Mouse (Mus musculus): ENCODE data around the gene Lamb1. TPM values are rescaled to one million over a fixed set of nuclear protein-coding genes. Genes with fewer than 3 reads are reported as not detected.

The Lamb1 gene
- 37.2 and 42.5 TPM in 2 replicates for polyA plus RNA-seq (2016; fragmentation: Nextera tagmentation; extraction: Ambion mirVana)

DNA sequence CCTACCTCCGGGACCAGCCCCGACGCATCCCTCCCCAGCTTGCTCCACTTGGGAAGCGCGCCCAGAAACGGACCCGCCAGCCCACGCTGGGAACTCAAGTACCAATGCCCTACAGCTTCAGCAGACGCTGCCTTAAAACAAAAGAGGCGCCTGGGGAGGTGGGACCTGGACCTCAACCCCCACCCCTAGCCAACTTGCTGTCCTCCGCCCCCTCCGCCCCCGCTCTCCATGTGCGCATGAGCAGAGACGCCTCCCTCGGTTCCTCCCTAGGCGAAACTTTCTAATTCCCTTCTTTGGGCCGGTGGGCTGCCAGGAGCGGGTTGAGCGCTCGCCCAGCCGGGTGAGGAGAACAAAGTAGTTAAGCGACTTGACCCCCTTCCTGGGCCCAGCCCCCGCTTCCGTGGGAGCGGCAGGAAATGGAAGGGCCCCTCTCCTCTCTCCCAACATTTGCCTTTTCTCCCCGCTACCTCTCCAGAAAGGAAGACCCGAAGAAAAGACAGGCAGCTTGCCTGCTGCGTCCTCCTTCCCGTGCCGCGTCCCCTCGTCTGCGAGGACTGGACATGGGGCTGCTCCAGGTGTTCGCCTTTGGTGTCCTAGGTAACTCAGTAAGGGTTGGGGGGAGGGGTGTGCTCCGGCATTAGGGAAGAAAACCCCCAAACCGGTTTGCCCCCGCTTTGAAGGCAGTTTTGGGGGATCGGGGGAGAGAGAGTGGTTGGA is at the start of gene Lamb1:
Lamb1 (plus strand) TSS at position 230 of the 717 bp plus-strand sequence.
- H3K27ac ChIP-seq (replicated peaks): peak within 1 kb of the TSS; percentile 88
- WGBS: under 1% methylated on average over 39 of the region's 39 CpGs
- peaks cover 21% of the 10 kb centered on the region for H3K36me3 ChIP-seq (replicated peaks)
- peak; percentile 84 for DNase-seq (ENCODE audit: low spot score)
- peak within 1 kb of the TSS; percentile 77 for H3K4me3 ChIP-seq
- H3K9me3 ChIP-seq: no peaks in the 10 kb centered on the region
- H3K27me3 ChIP-seq (replicated peaks; ENCODE audit: low read depth, poor library complexity, severe bottlenecking): peaks cover 60% of the 10 kb centered on the region
- H3K4me1 ChIP-seq: peaks cover 63% of the 10 kb centered on the region

DNA sequence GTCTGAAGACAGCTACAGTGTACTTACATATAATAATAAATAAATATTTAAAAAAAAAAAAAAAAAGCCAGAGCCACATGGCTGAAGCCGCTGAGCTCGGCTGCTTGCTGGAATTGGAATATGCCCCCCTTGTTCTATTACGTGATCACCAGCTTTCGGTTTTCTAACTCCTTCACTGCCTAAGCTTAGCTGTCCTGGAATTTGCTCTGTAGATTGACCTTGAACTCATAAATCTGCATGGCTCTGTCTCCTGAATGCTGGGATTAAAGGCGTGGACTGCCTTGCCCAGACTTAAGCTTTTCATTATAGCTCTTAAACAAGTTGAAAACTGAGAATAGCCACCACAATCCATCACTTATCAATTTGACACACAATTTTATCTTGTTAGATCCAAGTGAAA is 47.8 kb upstream of the Lamb1 start:
- Histone ChIP-seq H3K27ac (replicated peaks) (no peak overlapping the region), H3K27me3 (replicated peaks; ENCODE audit: low read depth, poor library complexity, severe bottlenecking) (no peaks in the 10 kb centered on the region), H3K36me3 (replicated peaks) (no peaks in the 10 kb centered on the region), H3K4me3 (no peak overlapping the region), H3K9me3 (no peaks in the 10 kb centered on the region), H3K4me1 (peaks cover 16% of the 10 kb centered on the region)
- 78% methylated on average over 5 of the region's 5 CpGs for WGBS
- no peak for DNase-seq (ENCODE audit: low spot score)

DNA sequence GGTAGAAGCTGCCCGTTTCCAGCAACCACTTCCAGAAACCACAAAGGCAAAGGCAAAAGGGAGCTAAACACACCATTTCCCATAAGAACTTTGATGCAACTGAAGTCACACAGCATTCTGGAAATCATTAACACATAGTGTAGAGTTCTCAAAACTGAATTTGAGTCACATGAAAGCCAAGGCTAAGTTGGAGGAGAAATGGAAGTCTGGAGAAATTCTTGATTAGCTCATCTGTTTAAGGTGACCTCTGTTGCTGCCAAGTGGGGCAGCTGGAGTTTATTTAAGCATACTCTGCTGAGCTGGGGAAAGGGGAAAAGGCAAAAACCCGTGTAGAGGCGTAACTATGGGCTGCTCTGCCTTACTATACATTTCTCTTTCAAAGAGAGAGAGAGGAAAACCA is 46.3 kb upstream of the Lamb1 start:
- no peak overlapping the region; the same call in 1 of the 2 replicates for H3K27ac ChIP-seq (replicated peaks)
- H3K9me3 ChIP-seq: no peaks in the 10 kb centered on the region
- peaks cover 25% of the 10 kb centered on the region for H3K4me1 ChIP-seq
- H3K27me3 ChIP-seq (replicated peaks; ENCODE audit: low read depth, poor library complexity, severe bottlenecking): no peaks in the 10 kb centered on the region
- H3K36me3 ChIP-seq (replicated peaks): no peaks in the 10 kb centered on the region
- no peak overlapping the region for H3K4me3 ChIP-seq
- DNase-seq (ENCODE audit: low spot score): no peak
- WGBS: 46% methylated on average over 3 of the region's 3 CpGs

DNA sequence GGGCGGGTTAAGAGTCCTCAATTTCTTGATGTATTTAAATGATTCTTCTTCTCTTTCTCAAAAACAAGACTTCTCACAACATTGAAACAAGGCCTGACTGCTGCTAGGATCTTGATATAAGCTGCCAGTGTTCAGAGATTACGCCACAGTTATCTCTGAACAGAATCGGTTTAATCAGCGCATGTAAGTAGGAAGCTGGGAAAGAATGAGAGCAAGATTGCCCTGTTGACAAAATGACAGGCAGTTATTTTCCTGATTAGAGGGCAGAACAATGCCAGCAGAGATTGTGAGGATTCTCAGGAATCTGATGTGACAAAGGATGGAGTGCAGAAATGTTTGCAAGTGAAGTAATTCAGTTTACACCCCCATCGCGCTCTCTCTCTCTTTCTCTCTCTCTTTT is 43.5 kb upstream of the Lamb1 start:
- H3K36me3 ChIP-seq (replicated peaks): no peaks in the 10 kb centered on the region
- H3K4me1 ChIP-seq: peaks cover 25% of the 10 kb centered on the region
- DNase-seq (ENCODE audit: low spot score): no peak
- 75% methylated on average over 6 of the region's 6 CpGs for WGBS
- H3K9me3 ChIP-seq: no peaks in the 10 kb centered on the region
- no peak overlapping the region for H3K27ac ChIP-seq (replicated peaks)
- H3K27me3 ChIP-seq (replicated peaks; ENCODE audit: low read depth, poor library complexity, severe bottlenecking): 0 out of 2 replicates have a peak, but pooled peaks cover 13% of the 10 kb centered on the region
- no peak overlapping the region for H3K4me3 ChIP-seq

DNA sequence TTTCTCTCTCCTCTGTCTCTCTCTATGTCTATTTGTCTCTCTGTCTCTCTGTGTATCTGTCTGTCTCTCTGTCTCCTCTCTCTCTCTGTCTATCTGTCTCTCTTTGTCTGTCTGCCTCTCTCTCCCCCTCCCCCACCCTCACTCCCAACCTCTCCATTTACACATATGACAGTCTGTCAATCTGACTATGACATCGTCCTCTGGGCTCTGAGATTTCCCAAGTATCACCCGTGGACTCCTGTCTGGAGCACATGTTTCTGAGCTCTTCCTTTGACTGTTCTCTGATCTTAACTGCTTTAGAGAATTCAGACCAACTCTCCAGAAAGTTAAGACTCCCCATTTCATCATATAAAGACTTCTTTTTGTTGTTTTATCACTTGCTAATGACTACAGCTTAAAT is 42.8 kb upstream of the Lamb1 start:
- peak overlapping the region; percentile 48; the same call in 1 of the 2 replicates for H3K27ac ChIP-seq (replicated peaks)
- DNase-seq (ENCODE audit: low spot score): no peak
- H3K4me1 ChIP-seq: peaks cover 25% of the 10 kb centered on the region
- H3K4me3 ChIP-seq: no peak overlapping the region
- WGBS: 34% methylated on average over 2 of the region's 2 CpGs
- H3K27me3 ChIP-seq (replicated peaks; ENCODE audit: low read depth, poor library complexity, severe bottlenecking): 0 out of 2 replicates have a peak, but pooled peaks cover 13% of the 10 kb centered on the region
- H3K36me3 ChIP-seq (replicated peaks): no peaks in the 10 kb centered on the region
- H3K9me3 ChIP-seq: no peaks in the 10 kb centered on the region

DNA sequence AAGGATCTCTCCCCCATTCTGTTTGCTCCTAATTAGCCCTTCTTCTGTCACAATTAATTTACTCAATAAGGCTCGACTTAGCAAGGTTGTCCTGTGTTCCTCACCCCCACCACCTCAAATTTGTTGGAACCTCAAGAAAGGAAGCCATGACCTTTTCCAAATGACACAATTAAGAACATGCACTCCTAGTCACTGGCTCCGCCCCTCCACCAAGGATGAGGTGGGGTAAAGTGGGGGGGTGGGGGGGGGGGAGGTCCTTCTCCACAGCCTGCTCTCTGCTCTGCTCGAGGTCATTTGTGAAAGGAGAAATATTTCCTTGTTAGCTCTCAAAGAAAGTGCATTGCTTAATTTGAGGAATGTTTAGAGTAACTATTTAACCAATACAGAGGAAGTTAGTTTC is 42.3 kb upstream of the Lamb1 start:
- no peak overlapping the region for H3K27ac ChIP-seq (replicated peaks)
- WGBS: 26% methylated on average over 3 of the region's 3 CpGs
- H3K4me1 ChIP-seq: peaks cover 21% of the 10 kb centered on the region
- no peak overlapping the region for H3K4me3 ChIP-seq
- no peaks in the 10 kb centered on the region for H3K9me3 ChIP-seq
- peak; percentile 52 for DNase-seq (ENCODE audit: low spot score)
- 0 out of 2 replicates have a peak, but pooled peaks cover 13% of the 10 kb centered on the region for H3K27me3 ChIP-seq (replicated peaks; ENCODE audit: low read depth, poor library complexity, severe bottlenecking)
- no peaks in the 10 kb centered on the region for H3K36me3 ChIP-seq (replicated peaks)

DNA sequence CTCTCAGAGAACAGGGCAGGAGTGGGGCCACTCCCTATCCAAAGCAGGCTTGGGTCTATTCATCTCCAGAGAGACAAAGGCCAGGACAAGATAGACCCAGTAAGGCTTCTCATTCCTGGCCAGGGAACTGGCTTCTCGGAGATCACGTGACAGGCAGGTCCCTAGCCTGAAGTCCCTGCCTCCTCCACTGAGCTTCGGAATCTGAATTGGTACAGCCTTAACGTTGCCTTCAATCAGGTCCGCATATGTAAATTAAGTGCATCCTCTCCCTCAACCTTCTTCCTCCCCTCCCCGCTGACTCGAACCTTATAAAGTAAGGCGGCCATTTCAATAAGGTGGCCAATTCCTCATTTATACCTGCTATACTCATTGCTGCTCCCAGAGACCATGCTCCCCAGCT is 39.6 kb upstream of the Lamb1 start:
- WGBS: 44% methylated on average over 8 of the region's 8 CpGs
- Histone ChIP-seq H3K9me3 (no peaks in the 10 kb centered on the region), H3K27ac (replicated peaks) (no peak overlapping the region), H3K27me3 (replicated peaks; ENCODE audit: low read depth, poor library complexity, severe bottlenecking) (0 out of 2 replicates have a peak, but pooled peaks cover 13% of the 10 kb centered on the region), H3K36me3 (replicated peaks) (no peaks in the 10 kb centered on the region), H3K4me3 (no peak overlapping the region), H3K4me1 (peaks cover 28% of the 10 kb centered on the region)
- no peak for DNase-seq (ENCODE audit: low spot score)

DNA sequence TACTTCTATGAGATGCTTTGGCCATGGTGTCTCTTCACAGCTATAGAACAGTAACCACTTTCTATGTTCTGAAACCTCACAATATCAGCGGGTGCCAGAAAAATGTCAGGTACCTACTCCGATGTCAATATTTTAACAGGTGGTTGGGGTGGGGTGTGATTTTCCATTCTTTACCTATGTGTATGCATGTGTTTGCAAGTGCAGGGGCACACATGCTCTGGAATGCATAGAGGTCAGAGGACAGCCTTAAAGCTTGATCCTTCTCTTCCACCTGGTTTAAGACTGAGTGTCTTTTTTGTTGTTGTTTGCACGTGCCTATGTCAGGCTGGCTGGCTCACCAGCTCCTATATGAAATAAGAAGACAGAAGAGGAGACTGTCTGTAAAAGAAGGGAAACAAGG is 37.9 kb upstream of the Lamb1 start:
- H3K27ac ChIP-seq (replicated peaks): no peak overlapping the region
- H3K4me1 ChIP-seq: peaks cover 27% of the 10 kb centered on the region
- WGBS: 78% methylated on average over 3 of the region's 3 CpGs
- no peaks in the 10 kb centered on the region for H3K36me3 ChIP-seq (replicated peaks)
- no peak for DNase-seq (ENCODE audit: low spot score)
- H3K4me3 ChIP-seq: no peak overlapping the region
- H3K27me3 ChIP-seq (replicated peaks; ENCODE audit: low read depth, poor library complexity, severe bottlenecking): 0 out of 2 replicates have a peak, but pooled peaks cover 13% of the 10 kb centered on the region
- H3K9me3 ChIP-seq: no peaks in the 10 kb centered on the region

DNA sequence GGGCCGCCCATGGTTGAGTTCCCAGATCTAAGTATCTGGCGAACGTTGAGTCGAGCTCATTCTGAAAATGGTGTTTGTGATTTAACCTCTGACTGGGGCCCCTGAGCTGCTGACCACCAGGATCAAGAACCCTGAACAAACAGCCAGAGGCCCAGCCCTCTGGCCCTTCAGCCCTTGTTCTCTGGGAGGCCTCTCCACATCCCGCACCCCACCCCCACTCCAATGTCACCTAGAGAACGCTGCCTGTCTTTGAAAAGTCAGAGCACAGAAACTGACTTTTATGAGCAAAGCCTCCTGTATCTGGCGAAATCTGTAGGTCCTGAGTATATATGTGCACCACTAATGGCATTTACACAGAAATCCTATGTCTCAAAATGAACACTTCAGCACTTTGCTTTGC is 36.2 kb upstream of the Lamb1 start:
- H3K9me3 ChIP-seq: no peaks in the 10 kb centered on the region
- no peak for DNase-seq (ENCODE audit: low spot score)
- H3K36me3 ChIP-seq (replicated peaks): no peaks in the 10 kb centered on the region
- H3K4me3 ChIP-seq: no peak overlapping the region
- WGBS: 40% methylated on average over 7 of the region's 7 CpGs
- H3K27me3 ChIP-seq (replicated peaks; ENCODE audit: low read depth, poor library complexity, severe bottlenecking): 0 out of 2 replicates have a peak, but pooled peaks cover 13% of the 10 kb centered on the region
- no peak overlapping the region for H3K27ac ChIP-seq (replicated peaks)
- H3K4me1 ChIP-seq: peaks cover 31% of the 10 kb centered on the region

DNA sequence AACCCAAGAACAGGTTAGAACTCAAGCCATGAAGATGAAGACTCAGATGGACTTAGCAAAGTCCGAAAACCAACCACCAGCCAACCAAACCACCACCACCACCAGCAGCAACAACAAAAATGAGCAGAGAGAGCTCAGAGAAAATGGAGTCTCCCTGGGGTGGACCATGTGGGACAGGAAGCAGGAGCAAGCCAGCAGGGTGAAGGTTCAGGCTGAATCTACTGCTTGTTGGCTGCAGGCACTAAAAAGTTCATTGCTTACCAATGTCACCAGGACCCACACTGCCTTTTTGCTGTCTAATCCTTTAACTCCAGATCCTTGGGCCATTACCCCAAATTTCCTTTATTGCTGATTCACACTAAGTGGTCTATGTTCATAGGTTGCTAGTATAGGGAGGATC is 32.4 kb upstream of the Lamb1 start:
- WGBS: 83% methylated on average over 1 of the region's 1 CpGs
- Histone ChIP-seq H3K36me3 (replicated peaks) (no peaks in the 10 kb centered on the region), H3K9me3 (no peaks in the 10 kb centered on the region), H3K4me1 (peaks cover 46% of the 10 kb centered on the region), H3K27ac (replicated peaks) (no peak overlapping the region), H3K27me3 (replicated peaks; ENCODE audit: low read depth, poor library complexity, severe bottlenecking) (no peaks in the 10 kb centered on the region), H3K4me3 (no peak overlapping the region)
- no peak for DNase-seq (ENCODE audit: low spot score)

DNA sequence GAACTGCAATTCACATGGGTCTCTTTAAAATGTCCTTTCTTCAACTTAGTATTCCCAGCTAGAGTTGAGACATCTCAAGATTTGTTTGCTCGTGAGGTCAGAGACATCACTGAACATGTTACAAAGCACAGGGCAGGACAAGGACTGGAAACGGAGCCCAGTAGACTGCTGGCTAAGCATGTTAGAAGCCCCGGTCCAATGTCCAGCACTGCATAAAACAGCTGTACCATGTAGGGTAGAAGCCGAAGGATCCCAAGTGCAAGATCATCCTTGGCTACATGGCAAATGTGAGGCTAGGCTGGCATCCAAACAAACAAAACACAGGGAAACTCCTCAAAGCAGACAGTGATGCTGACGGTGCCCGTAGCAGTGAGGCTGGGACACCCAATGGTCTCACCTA is 30.0 kb upstream of the Lamb1 start:
- Histone ChIP-seq H3K36me3 (replicated peaks) (no peaks in the 10 kb centered on the region), H3K4me3 (no peak overlapping the region), H3K27ac (replicated peaks) (no peak overlapping the region), H3K4me1 (peaks cover 42% of the 10 kb centered on the region), H3K9me3 (no peaks in the 10 kb centered on the region), H3K27me3 (replicated peaks; ENCODE audit: low read depth, poor library complexity, severe bottlenecking) (no peaks in the 10 kb centered on the region)
- WGBS: 95% methylated on average over 6 of the region's 6 CpGs
- DNase-seq (ENCODE audit: low spot score): no peak

DNA sequence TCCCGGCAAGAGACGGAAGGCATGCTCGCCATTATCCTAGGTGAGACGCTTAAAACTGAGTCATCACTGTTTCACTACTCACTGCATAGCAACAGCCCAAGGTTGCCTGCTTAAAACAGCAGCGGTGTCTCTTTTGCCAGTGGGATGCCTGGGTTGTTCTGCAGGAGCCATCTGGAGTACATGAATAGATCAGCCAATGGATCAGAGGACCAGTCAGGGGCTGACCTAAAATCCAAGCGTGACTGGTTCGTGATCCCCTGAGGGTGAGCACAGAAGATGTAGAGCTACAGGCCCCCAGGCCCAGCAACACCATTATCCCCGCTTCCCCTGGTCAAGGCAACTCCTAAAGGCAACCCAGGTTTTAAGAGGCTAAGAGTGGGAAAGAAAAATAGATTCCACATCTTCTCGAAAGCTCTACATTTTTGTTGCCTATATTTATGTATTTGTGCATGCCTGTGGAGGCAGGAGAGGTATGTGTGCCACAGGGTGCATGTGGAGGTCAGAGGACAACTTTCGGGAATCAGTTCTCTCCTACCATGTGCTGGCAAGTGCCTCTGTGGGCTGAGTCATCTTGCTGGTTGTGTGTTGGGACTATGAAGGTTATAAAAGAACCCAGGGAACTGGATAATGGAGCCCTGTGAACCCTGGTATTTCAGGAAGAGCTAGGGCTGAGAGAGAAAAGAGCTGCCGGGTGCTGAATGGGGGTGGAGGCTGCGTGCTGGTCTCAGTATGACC is 28.0 kb upstream of the Lamb1 start:
- H3K4me1 ChIP-seq: peaks cover 38% of the 10 kb centered on the region
- peak; percentile 35 for DNase-seq (ENCODE audit: low spot score)
- H3K27me3 ChIP-seq (replicated peaks; ENCODE audit: low read depth, poor library complexity, severe bottlenecking): no peaks in the 10 kb centered on the region
- H3K4me3 ChIP-seq: peak overlapping the region; percentile 16; the same call in 1 of the 2 replicates
- H3K27ac ChIP-seq (replicated peaks): peak overlapping the region; percentile 66
- 56% methylated on average over 12 of the region's 12 CpGs for WGBS
- no peaks in the 10 kb centered on the region for H3K9me3 ChIP-seq
- H3K36me3 ChIP-seq (replicated peaks): no peaks in the 10 kb centered on the region

All from embryonic facial prominence, embryonic 10.5 days (tissue).